ENCODE assay signal across 8 mouse cellular contexts in genomic region chr11:83439426-83440060, GRCm38 (mm10). TPM values are rescaled to one million over a fixed set of nuclear protein-coding genes. Genes with fewer than 3 reads are reported as not detected.
DNase-seq lines count a peak whose midpoint lies in the region; ATAC-seq lines count a peak whose summit lies in the region.

No protein-coding gene starts in this region.

- no peaks in the 10 kb centered on the region for H3K4me1 ChIP-seq in neural tube, embryonic 11.5 days (ENCODE audit: control insufficient read depth, insufficient read depth, low read length)
- H3K4me1 ChIP-seq in forebrain, embryonic 13.5 days, result peaks cover 7% of the 10 kb centered on the region; the same call in 1 of the 2 replicates
- H3K4me1 ChIP-seq in liver, embryonic 12.5 days, result peaks cover 27% of the 10 kb centered on the region
- H3K4me1 ChIP-seq in stomach, embryonic 14.5 days (ENCODE audit: control insufficient read depth, insufficient read depth, low read length), result peaks cover 5% of the 10 kb centered on the region; the same call in 1 of the 2 replicates

- H3K9me3 ChIP-seq in neural tube, embryonic 11.5 days (ENCODE audit: control insufficient read depth, low read length), result no peaks in the 10 kb centered on the region
- H3K9me3 ChIP-seq in forebrain, embryonic 13.5 days (replicated peaks), result no peaks in the 10 kb centered on the region
- H3K9me3 ChIP-seq in liver, embryonic 12.5 days (replicated peaks), result no peaks in the 10 kb centered on the region
- no peaks in the 10 kb centered on the region for H3K9me3 ChIP-seq in stomach, embryonic 14.5 days (ENCODE audit: control insufficient read depth, low read depth, low read length)

- H3K9ac ChIP-seq in neural tube, embryonic 11.5 days (ENCODE audit: low read length), result no peak overlapping the region; the same call in 1 of the 2 replicates
- H3K9ac ChIP-seq in forebrain, embryonic 13.5 days, result no peak overlapping the region
- H3K9ac ChIP-seq in liver, embryonic 12.5 days, result peak overlapping the region; percentile 66
- no peak overlapping the region for H3K9ac ChIP-seq in stomach, embryonic 14.5 days (replicated peaks; ENCODE audit: low read depth, low read length)

- peak overlapping the region; percentile 48; the same call in 1 of the 2 replicates for H3K4me3 ChIP-seq in neural tube, embryonic 11.5 days (ENCODE audit: low read depth, low read length)
- peak overlapping the region; percentile 60 for H3K4me3 ChIP-seq in forebrain, embryonic 13.5 days
- peak overlapping the region; percentile 69 for H3K4me3 ChIP-seq in liver, embryonic 12.5 days
- H3K4me3 ChIP-seq in stomach, embryonic 14.5 days (ENCODE audit: low read depth, low read length), result peak overlapping the region; percentile 47; the same call in 1 of the 2 replicates

- no peak for ATAC-seq in neural tube, embryonic 11.5 days (ENCODE audit: insufficient read depth, low FRiP score, low TSS enrichment)
- no peak for ATAC-seq in forebrain, embryonic 13.5 days
- ATAC-seq in liver, embryonic 12.5 days, result no peak
- ATAC-seq in stomach, embryonic 14.5 days (ENCODE audit: insufficient number of reproducible peaks, insufficient read depth, low FRiP score, low read depth), result no peak

- H3K27ac ChIP-seq in neural tube, embryonic 11.5 days (ENCODE audit: low read depth, low read length), result no peak overlapping the region
- no peak overlapping the region for H3K27ac ChIP-seq in forebrain, embryonic 13.5 days
- H3K27ac ChIP-seq in liver, embryonic 12.5 days, result no peak overlapping the region
- no peak overlapping the region for H3K27ac ChIP-seq in stomach, embryonic 14.5 days (ENCODE audit: low read length)

- no peak for DNase-seq in neural tube, embryonic 11.5 days (ENCODE audit: low spot score)
- no peak for DNase-seq in neural tube, embryonic 10.5 days (ENCODE audit: extremely low spot score, low spot score)
- DNase-seq in urinary bladder, postnatal 4 days (ENCODE audit: low spot score in 2 of 2), result no peak
- no peak for DNase-seq in cerebellum, postnatal 25 days
- no peak for DNase-seq in spleen, postnatal 10 days (ENCODE audit: low spot score in 2 of 2)

- H3K4me2 ChIP-seq in neural tube, embryonic 11.5 days (ENCODE audit: low read depth), result peak overlapping the region; percentile 90
- peak overlapping the region; percentile 84 for H3K4me2 ChIP-seq in forebrain, embryonic 13.5 days
- peak overlapping the region; percentile 98 for H3K4me2 ChIP-seq in liver, embryonic 12.5 days
- H3K4me2 ChIP-seq in stomach, embryonic 14.5 days (replicated peaks; ENCODE audit: low read depth, low read length), result peak overlapping the region; percentile 91

- no peaks in the 10 kb centered on the region for H3K36me3 ChIP-seq in neural tube, embryonic 11.5 days (ENCODE audit: control insufficient read depth, insufficient read depth, low read length)
- no peaks in the 10 kb centered on the region for H3K36me3 ChIP-seq in forebrain, embryonic 13.5 days (ENCODE audit: poor library complexity, severe bottlenecking)
- no peaks in the 10 kb centered on the region for H3K36me3 ChIP-seq in liver, embryonic 12.5 days
- no peaks in the 10 kb centered on the region for H3K36me3 ChIP-seq in stomach, embryonic 14.5 days (ENCODE audit: control insufficient read depth, insufficient read depth, low read length)

- WGBS in neural tube, embryonic 11.5 days, result 32% methylated on average over 11 of the region's 11 CpGs
- 35% methylated on average over 11 of the region's 11 CpGs for WGBS in forebrain, embryonic 13.5 days
- 29% methylated on average over 11 of the region's 11 CpGs for WGBS in liver, embryonic 12.5 days (ENCODE audit: insufficient replicate concordance)
- 27% methylated on average over 11 of the region's 11 CpGs for WGBS in stomach, embryonic 14.5 days

- peaks cover 36% of the 10 kb centered on the region for H3K27me3 ChIP-seq in neural tube, embryonic 11.5 days (ENCODE audit: control insufficient read depth, insufficient read depth, low read length)
- peaks cover 36% of the 10 kb centered on the region for H3K27me3 ChIP-seq in forebrain, embryonic 13.5 days
- H3K27me3 ChIP-seq in liver, embryonic 12.5 days (replicated peaks), result peaks cover 64% of the 10 kb centered on the region
- H3K27me3 ChIP-seq in stomach, embryonic 14.5 days (ENCODE audit: control insufficient read depth, insufficient read depth, low read length), result peaks cover 21% of the 10 kb centered on the region

RNA-seq across cellular contexts. Expression of gene 1700020L24Rik, which starts 2.1 kb away (rescaled TPM):
- 0.31 and 0.92 TPM in 2 replicates for polyA plus RNA-seq in neural tube, embryonic 11.5 days (2014; fragmentation: Nextera tagmentation; extraction: Ambion mirVana)
- polyA plus RNA-seq in forebrain, embryonic 13.5 days (2015; fragmentation: Nextera tagmentation; extraction: Ambion mirVana), result not detected in 2 replicates
- polyA plus RNA-seq in liver, embryonic 12.5 days (2016; fragmentation: Nextera tagmentation; extraction: Ambion mirVana), result 0.22 and 0.70 TPM in 2 replicates
- 1.5 TPM in 1 of 2 replicates, not detected in the other for polyA plus RNA-seq in stomach, embryonic 14.5 days (2014; fragmentation: Nextera tagmentation; extraction: Ambion mirVana)

RNA-seq across cellular contexts. Expression of gene Gas2l2, which starts 10.3 kb away (rescaled TPM):
- polyA plus RNA-seq in neural tube, embryonic 11.5 days (2014; fragmentation: Nextera tagmentation; extraction: Ambion mirVana), result 0.08 TPM in 1 of 2 replicates, not detected in the other
- 0.21 and 0.30 TPM in 2 replicates for polyA plus RNA-seq in forebrain, embryonic 13.5 days (2015; fragmentation: Nextera tagmentation; extraction: Ambion mirVana)
- polyA plus RNA-seq in liver, embryonic 12.5 days (2016; fragmentation: Nextera tagmentation; extraction: Ambion mirVana), result not detected in 2 replicates
- 0.10 TPM in 1 of 2 replicates, not detected in the other for polyA plus RNA-seq in stomach, embryonic 14.5 days (2014; fragmentation: Nextera tagmentation; extraction: Ambion mirVana)

RNA-seq across cellular contexts. Expression of gene Mmp28, which starts 23.3 kb away (rescaled TPM):
- 3.1 and 3.2 TPM in 2 replicates for polyA plus RNA-seq in neural tube, embryonic 11.5 days (2014; fragmentation: Nextera tagmentation; extraction: Ambion mirVana)
- 2.5 TPM in 2 replicates for polyA plus RNA-seq in forebrain, embryonic 13.5 days (2015; fragmentation: Nextera tagmentation; extraction: Ambion mirVana)
- 0.24 and 0.31 TPM in 2 replicates for polyA plus RNA-seq in liver, embryonic 12.5 days (2016; fragmentation: Nextera tagmentation; extraction: Ambion mirVana)
- polyA plus RNA-seq in stomach, embryonic 14.5 days (2014; fragmentation: Nextera tagmentation; extraction: Ambion mirVana), result 1.4 and 1.9 TPM in 2 replicates

RNA-seq across cellular contexts. Expression of gene Rasl10b, which starts 30.6 kb away (rescaled TPM):
- polyA plus RNA-seq in neural tube, embryonic 11.5 days (2014; fragmentation: Nextera tagmentation; extraction: Ambion mirVana), result 7.0 and 7.2 TPM in 2 replicates
- polyA plus RNA-seq in forebrain, embryonic 13.5 days (2015; fragmentation: Nextera tagmentation; extraction: Ambion mirVana), result 6.5 and 9.9 TPM in 2 replicates
- polyA plus RNA-seq in liver, embryonic 12.5 days (2016; fragmentation: Nextera tagmentation; extraction: Ambion mirVana), result 0.57 and 0.99 TPM in 2 replicates
- 0.62 and 1.1 TPM in 2 replicates for polyA plus RNA-seq in stomach, embryonic 14.5 days (2014; fragmentation: Nextera tagmentation; extraction: Ambion mirVana)

RNA-seq across cellular contexts. Expression of gene Taf15, which starts 33.3 kb away (rescaled TPM):
- 9.1 TPM in 2 replicates for polyA plus RNA-seq in neural tube, embryonic 11.5 days (2014; fragmentation: Nextera tagmentation; extraction: Ambion mirVana)
- polyA plus RNA-seq in forebrain, embryonic 13.5 days (2015; fragmentation: Nextera tagmentation; extraction: Ambion mirVana), result 20.5 and 21.3 TPM in 2 replicates
- polyA plus RNA-seq in liver, embryonic 12.5 days (2016; fragmentation: Nextera tagmentation; extraction: Ambion mirVana), result 5.7 and 6.1 TPM in 2 replicates
- 26.8 and 27.0 TPM in 2 replicates for polyA plus RNA-seq in stomach, embryonic 14.5 days (2014; fragmentation: Nextera tagmentation; extraction: Ambion mirVana)
